Mouse (Mus musculus) heart, postnatal 36 days (tissue): ENCODE results near the gene Irf2bpl. TPM values are rescaled to one million over a fixed set of nuclear protein-coding genes. Genes with fewer than 3 reads are reported as not detected.

Experiments
- DNase-seq, 2 experiments: peaks; one replicate each; pipeline ENCODE4 v3.0.0; 2021 to 2022
- intact Hi-C: fragments of 180-260 bp; cut with DNase I; formaldehyde crosslinking; loops from one replicate; pipeline ENCODE4 v1.15.1; 2025
- total RNA-seq, 2 experiments: library from RNA; stranded (reverse); gene quantifications; 2 replicates each; pipeline ENCODE4 v1.2.3; 2021

Gene Irf2bpl
- total RNA-seq, 2 experiments from 2014 or later: 36.1 to 37.0 TPM

DNA sequence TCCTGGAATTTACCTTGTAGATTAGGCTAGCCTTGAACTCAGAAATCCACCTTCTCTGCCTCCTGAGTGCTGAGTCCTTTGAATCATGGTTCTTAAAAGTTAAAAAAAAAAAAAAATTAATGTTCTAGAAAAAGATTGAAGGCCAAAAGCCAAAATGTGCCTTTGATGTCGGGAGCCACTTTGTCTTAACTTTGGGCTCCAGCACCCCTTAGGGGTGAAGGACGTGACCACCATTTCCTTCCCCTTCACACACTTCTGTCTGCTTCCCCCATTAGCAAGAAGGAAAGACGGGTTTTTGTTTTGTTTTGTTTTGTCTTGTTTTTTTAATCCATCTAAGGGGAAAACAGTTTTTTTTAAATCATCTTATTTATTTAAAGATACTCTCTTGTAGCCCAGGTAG lies 48.7 kb downstream of the Irf2bpl start:
- intact Hi-C loops: loop anchor here (1.0 to 2.0 kb wide), 2 partner anchors 35 to 48 kb away; partner anchors contain the start of gene Irf2bpl
- DNase-seq: no peak

DNA sequence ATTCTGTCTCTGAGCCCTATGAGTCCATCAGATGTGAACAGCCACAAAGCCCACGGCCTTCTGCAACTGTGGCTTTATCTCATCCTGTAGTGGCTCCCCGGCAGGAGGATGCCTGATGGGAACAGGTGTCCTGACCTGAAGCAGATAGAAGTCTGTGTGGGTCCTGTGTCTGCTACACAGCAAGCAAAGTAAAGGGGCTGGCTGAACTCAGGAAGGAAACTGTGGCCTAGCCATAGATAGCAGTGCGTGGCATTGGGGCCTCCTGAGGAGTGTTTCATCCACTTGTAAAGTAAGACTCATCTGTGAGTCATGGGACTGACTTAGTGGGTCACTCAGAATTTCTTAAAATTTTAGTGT lies 50.2 kb downstream of the Irf2bpl start:
- intact Hi-C loops: loop anchor here (2.0 kb wide), 1 partner anchor 34 kb away; no protein-coding TSS in a partner anchor
- DNase-seq: peak in 1 of 2 experiments; percentile 40

DNA sequence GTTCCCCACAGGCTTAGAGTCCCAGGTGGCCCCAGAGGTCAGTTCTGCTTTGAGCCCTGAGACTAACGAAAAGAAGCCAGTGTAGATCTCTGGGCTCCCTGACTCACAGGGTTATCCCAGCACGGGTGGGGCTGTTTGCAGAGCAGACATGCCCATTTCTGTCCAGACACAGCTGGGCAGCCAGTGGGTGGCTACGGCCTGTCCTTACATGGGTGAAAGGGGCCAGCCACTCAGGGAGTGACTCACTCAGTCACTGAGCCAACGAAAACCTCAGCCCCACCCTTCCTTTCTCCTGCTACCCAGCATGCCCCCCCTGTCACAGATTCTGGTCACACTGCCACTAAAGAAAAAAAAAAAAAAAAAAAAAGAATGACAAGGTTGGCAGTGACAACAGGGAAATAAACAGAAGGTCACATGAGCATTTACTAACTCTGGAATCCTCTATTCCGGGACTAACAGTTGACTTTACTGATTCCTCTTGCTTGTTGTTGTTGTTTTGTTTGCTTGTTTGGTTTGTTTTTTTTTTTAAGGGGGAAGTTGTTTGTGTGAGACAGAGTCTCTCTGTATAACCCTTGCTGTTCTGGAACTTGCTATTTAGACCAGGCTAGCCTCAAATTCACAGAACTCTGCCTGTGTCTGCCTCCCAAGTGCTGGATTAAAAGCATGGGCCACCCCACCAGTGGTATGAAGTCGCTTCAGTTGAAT lies 50.7 kb downstream of the Irf2bpl start:
- peak; percentile 81 to 85 for DNase-seq
- intact Hi-C loops: loop anchor here (2.0 kb wide), 1 partner anchor 33 kb away; no protein-coding TSS in a partner anchor

DNA sequence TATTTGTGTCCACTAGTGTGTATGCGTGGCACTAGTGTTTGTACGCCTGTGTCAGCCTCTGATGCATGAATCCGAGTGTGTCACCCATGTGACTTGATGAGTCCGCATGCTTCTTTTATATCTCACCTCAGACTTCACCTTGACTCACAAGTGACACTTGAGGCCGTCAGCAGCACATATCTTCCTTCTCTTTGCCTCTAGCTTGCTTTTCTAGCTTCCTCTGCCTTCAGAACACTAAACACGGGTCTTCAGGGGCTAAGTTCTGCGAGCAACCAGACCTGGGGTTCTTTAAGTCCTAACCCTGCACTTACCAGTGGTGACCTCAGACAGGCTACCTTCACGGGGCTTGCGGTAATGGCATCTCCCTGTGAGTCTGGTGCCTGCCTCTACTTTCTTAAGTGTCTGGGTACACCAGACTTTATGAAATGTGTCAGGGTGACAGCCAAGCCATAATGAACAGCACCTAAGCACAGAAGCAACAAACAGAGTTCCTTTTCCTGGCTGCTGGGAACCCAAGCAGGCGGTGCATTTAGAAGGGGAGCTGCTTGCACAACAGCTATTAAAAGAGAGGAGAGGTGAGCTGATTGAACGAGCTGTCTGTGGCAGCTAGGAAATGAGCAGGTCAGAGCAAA lies 51.9 kb downstream of the Irf2bpl start:
- intact Hi-C loops: no loop called here
- no peak for DNase-seq

DNA sequence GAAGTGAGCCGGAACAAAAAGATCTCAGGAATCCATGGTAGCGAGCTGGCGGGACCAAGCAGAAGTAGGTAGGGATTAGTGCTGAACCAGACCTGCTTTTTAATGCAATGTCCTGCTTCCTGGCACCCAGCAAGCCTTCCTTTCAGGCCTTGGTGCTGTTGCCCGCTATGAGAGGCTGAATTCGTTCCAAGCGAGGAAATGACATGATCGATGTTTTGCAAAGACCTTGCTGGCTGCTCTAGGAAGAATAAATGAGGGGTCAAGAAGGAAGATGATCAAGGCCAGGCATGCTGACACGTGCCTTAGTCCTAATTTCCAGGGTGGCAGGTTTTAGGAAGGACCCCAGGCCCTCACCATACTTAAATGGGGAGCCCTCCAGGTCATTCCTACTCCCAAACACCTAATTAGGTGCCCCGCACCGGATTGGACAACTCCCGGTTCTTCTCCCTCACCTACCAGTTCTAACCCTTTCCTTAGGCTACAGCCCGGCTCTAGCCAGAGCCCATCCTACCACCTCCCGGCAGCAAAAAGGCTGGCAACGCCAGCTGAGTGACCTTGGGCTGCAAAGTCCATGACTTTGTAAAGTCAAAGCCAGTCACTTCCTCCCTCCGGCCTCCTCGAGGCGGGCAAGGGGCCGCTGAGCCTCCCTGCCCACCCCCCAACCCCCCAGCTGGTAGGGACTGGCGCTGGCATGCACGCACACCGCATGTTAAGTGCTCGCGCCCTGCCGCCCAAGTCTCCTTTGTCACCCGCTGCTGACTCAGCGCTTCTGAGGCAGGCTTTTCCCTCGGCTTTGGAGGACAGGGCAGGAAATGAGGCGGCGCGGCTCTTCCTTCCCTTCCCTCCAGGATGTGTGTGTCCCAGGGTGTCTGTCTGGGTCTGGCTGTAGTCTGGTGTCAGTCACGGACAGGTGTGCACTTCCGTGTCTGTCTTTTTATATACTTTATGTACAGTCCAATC lies 52.7 kb downstream of the Irf2bpl start:
- DNase-seq: peak; percentile 68 to 71
- intact Hi-C loops: no loop called here

Other genes with a start within 250 kb of the Irf2bpl start
- 10 to 100 TPM; 14.0 to 17.0 TPM for gene Vash1, start 206.1 kb downstream of the Irf2bpl start, total RNA-seq
- gene Angel1, start 158.3 kb downstream of the Irf2bpl start, total RNA-seq: 1 to 10 TPM; 3.2 to 4.4 TPM
- not detected for gene Lrrc74a, start 150.4 kb downstream of the Irf2bpl start, total RNA-seq
- 10 to 100 TPM; 46.4 to 48.4 TPM for gene Cipc, start 62.2 kb upstream of the Irf2bpl start, total RNA-seq
- gene Zdhhc22, start 105.6 kb upstream of the Irf2bpl start, total RNA-seq: not detected
- gene Tmem63c, start 136.5 kb upstream of the Irf2bpl start, total RNA-seq: under 1 TPM in 1 of 2 experiments, not detected in 1; 0.25 TPM
- not detected for gene Ngb, start 217.7 kb upstream of the Irf2bpl start, total RNA-seq